Mouse (Mus musculus) kidney, adult 2 months (tissue): ENCODE results near the gene Scgb1b18. TPM values are rescaled to one million over a fixed set of nuclear protein-coding genes. Genes with fewer than 3 reads are reported as not detected.
"Not testable (repeated sequence)": the region's sequence is repeated elsewhere in the genome, so short reads cannot be mapped to it uniquely, and the experiment has no call there.

Experiments used
- DNase-seq: peaks from one replicate; pipeline ENCODE4 v3.0.0; 2021
- H3K27ac ChIP-seq: fragments of 200-500 bp; 2 replicates; pipeline ENCODE4 v1.5.1; 2012; ENCODE audit warnings: low read depth, low read length, control low read depth, inconsistent platforms; ENCODE audit not compliant: insufficient read depth
- H3K27me3 ChIP-seq: fragments of 200-500 bp; replicated peaks from 2 replicates; pipeline ENCODE4 v1.6.1; 2012; ENCODE audit warnings: mild to moderate bottlenecking, moderate library complexity, low read length, inconsistent platforms; ENCODE audit not compliant: control insufficient read depth, insufficient read depth
- H3K36me3 ChIP-seq: fragments of 200-500 bp; 2 replicates; pipeline ENCODE4 v1.6.1; 2012; ENCODE audit warnings: mild to moderate bottlenecking, moderate library complexity, low read length, inconsistent platforms; ENCODE audit not compliant: control insufficient read depth, insufficient read depth
- H3K4me1 ChIP-seq: fragments of 200-500 bp; 2 replicates; pipeline ENCODE4 v1.6.1; 2011; ENCODE audit warnings: low read length; ENCODE audit not compliant: control insufficient read depth, insufficient read depth
- H3K4me3 ChIP-seq: fragments of 200-500 bp; 2 replicates; pipeline ENCODE4 v1.5.1; 2011; ENCODE audit warnings: mild to moderate bottlenecking, low read depth, low read length, control low read depth; ENCODE audit not compliant: insufficient read depth
- WGBS: fragments of 180-500 bp; shearing (Covaris S2); methylation state at CpG from one replicate; pipeline ENCODE4 v1.1.7; 2018; 5-methylcytosine and 5-hydroxymethylcytosine counted together
- polyA plus RNA-seq: library from polyadenylated mRNA; depleted of rRNA; stranded (reverse); fragments of >200 nt; gene quantifications from 2 replicates; pipeline ENCODE4 v1.2.3, GENCODE M21; 2012; rRNA removed

Gene Scgb1b18
- not detected in 2 replicates for polyA plus RNA-seq

DNA sequence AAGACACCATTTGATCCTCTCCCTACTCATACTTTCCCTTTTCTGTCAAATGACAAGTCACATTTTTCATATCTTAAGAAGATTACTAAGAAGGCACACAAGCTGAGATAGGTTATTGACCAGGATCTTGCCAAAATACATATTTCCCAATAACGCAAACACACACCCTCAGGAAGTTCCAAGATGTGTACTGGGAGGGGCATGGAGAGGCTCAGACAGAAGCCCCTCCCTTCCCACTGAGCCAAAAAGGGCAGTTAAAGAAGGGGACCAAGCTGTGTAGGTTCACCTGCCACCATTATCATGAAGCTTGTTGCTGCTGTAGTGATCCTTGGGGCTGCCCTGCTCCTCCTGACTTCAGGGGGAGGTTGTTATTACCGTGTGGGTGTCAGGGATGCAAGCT is at the start of gene Scgb1b18:
TSS of gene Scgb1b18 (plus strand) at position 301 of the 400 bp plus-strand sequence.
- H3K4me3 ChIP-seq, DNase-seq, H3K4me1 ChIP-seq, H3K27me3 ChIP-seq, H3K27ac ChIP-seq, H3K36me3 ChIP-seq: not testable (repeated sequence)
- WGBS: no CpG with 5 or more reads among the region's 2 CpGs

DNA sequence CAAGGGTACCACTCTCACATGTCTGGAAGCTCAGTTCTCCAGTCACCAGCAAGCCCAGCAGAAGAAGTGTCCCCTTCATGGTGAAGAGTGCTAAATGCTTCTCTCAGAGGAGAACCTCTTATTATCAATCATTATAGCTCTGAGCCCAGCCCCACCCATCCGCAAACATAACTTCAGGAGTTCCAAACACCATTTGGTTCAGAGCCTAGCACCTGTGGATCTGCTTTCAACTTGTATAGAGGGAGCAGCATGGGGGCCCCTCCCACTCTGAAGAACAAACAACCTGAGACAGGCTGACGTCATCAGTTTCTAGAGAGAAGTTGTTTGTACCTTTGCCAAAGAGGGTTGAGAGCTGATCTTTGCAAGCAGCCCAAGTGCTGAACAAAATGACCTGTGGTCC is 11.6 kb upstream of the Scgb1b18 start, which contains the start of gene Scgb2b18:
TSS of gene Scgb2b18 (minus strand) at position 101 of the 400 bp plus-strand sequence.
- H3K4me1 ChIP-seq, H3K36me3 ChIP-seq, H3K27me3 ChIP-seq, DNase-seq, H3K4me3 ChIP-seq, H3K27ac ChIP-seq: not testable (repeated sequence)
- WGBS: 75% methylated on average over 2 of the region's 2 CpGs

Other genes starting within 250 kb of the Scgb1b18 start
- gene Scgb2b17, start 129.0 kb upstream of the Scgb1b18 start, polyA plus RNA-seq: not detected in 2 replicates
- not detected in 2 replicates for gene Scgb1b17, start 122.1 kb upstream of the Scgb1b18 start, polyA plus RNA-seq
- not detected in 2 replicates for gene Scgb2b18, start 11.7 kb upstream of the Scgb1b18 start, polyA plus RNA-seq
- not detected in 2 replicates for gene Scgb2b19, start 94.8 kb downstream of the Scgb1b18 start, polyA plus RNA-seq
- not detected in 2 replicates for gene Scgb1b19, start 101.7 kb downstream of the Scgb1b18 start, polyA plus RNA-seq
- not detected in 2 replicates for gene Scgb2b20, start 180.8 kb downstream of the Scgb1b18 start, polyA plus RNA-seq
- gene Scgb1b20, start 187.7 kb downstream of the Scgb1b18 start, polyA plus RNA-seq: not detected in 2 replicates